Comparison of ENCODE assay signal across 26 mouse cellular contexts in genomic region chr4:88744207-88744606, GRCm38 (mm10). TPM values are rescaled to one million over a fixed set of nuclear protein-coding genes. Genes with fewer than 3 reads are reported as not detected.
DNase-seq lines count a peak whose midpoint lies in the region; ATAC-seq and TF ChIP-seq lines count a peak whose summit lies in the region.
"Had no signal": no experiment of that assay in that cellular context is flagged by ENCODE, and none has a peak within 500 bp of the region (broad histone marks: within the 10 kb centered on the region; RNA-seq: fewer than 3 reads in every experiment).

No protein-coding gene starts in this region.

- DNase-seq in gastrocnemius, adult 2 months = no peak
- no peak for DNase-seq in gastrocnemius, postnatal 14 days
- DNase-seq in liver, postnatal 0 days = no peak
- no peak for DNase-seq in liver, embryonic 11.5 days (ENCODE audit: low spot score)
- peak; percentile 28 for DNase-seq in A20 (ENCODE audit: low read depth, low spot score)
- no peak for DNase-seq in frontal cortex, postnatal 14 days (ENCODE audit: low spot score in 2 of 2)
- DNase-seq in urinary bladder, postnatal 25 days (ENCODE audit: low spot score) = no peak
- DNase-seq: B cell, adult 2 months; cerebellum, postnatal 36 days; kidney, postnatal 14 days; lung, adult 18-20 months; right cerebral cortex, adult 18-20 months; spleen, adult 18-20 months; thymus, postnatal 4 days had no signal

- no peaks in the 10 kb centered on the region for H3K9me3 ChIP-seq in liver, postnatal 0 days (ENCODE audit: low read length)
- no peaks in the 10 kb centered on the region for H3K9me3 ChIP-seq in liver, embryonic 11.5 days (ENCODE audit: control insufficient read depth, low read length)
- H3K9me3 ChIP-seq: forebrain, embryonic 15.5 days; G1E; hindbrain, embryonic 13.5 days; limb, embryonic 13.5 days; midbrain, embryonic 15.5 days had no signal

- no peaks in the 10 kb centered on the region for H3K4me1 ChIP-seq in liver, postnatal 0 days (ENCODE audit: insufficient read depth)
- H3K4me1 ChIP-seq in liver, embryonic 11.5 days (replicated peaks; ENCODE audit: control insufficient read depth, insufficient read depth, low read length) = 0 out of 2 replicates have a peak, but pooled peaks cover 2% of the 10 kb centered on the region
- H3K4me1 ChIP-seq in bone marrow, adult 2 months (ENCODE audit: control insufficient read depth, insufficient read depth, low read length) = peaks cover 5% of the 10 kb centered on the region
- H3K4me1 ChIP-seq: forebrain, embryonic 15.5 days; hindbrain, embryonic 13.5 days; midbrain, embryonic 15.5 days had no signal

- no peak overlapping the region for H3K4me3 ChIP-seq in gastrocnemius, adult 2 months
- H3K4me3 ChIP-seq in liver, postnatal 0 days (ENCODE audit: low read depth, low read length) = no peak overlapping the region
- no peak overlapping the region for H3K4me3 ChIP-seq in liver, embryonic 11.5 days (ENCODE audit: low read depth, low read length)
- no peak overlapping the region for H3K4me3 ChIP-seq in bone marrow, adult 2 months (replicated peaks; ENCODE audit: control insufficient read depth, low read depth, low read length)
- H3K4me3 ChIP-seq: forebrain, embryonic 15.5 days; hindbrain, embryonic 13.5 days; limb, embryonic 13.5 days; midbrain, embryonic 15.5 days had no signal

- H3K36me3 ChIP-seq in liver, postnatal 0 days (replicated peaks; ENCODE audit: insufficient read depth, low read length) = no peaks in the 10 kb centered on the region
- no peaks in the 10 kb centered on the region for H3K36me3 ChIP-seq in liver, embryonic 11.5 days (ENCODE audit: control insufficient read depth, insufficient read depth, low read length)
- H3K36me3 ChIP-seq: forebrain, embryonic 15.5 days; G1E; hindbrain, embryonic 13.5 days; limb, embryonic 13.5 days; midbrain, embryonic 15.5 days had no signal

- no peak overlapping the region for H3K9ac ChIP-seq in liver, postnatal 0 days (replicated peaks)
- no peak overlapping the region for H3K9ac ChIP-seq in liver, embryonic 11.5 days (ENCODE audit: low read depth, low read length)
- H3K9ac ChIP-seq: forebrain, embryonic 15.5 days; hindbrain, embryonic 13.5 days; limb, embryonic 13.5 days; midbrain, embryonic 15.5 days had no signal

- TF ChIP-seq EP300 in liver, postnatal 0 days (IDR thresholded peaks at IDR 0.05; ENCODE audit: low read depth) = no peak

- no peak for ATAC-seq in liver, postnatal 0 days
- ATAC-seq in liver, embryonic 11.5 days (replicated peaks; ENCODE audit: low FRiP score) = no peak
- ATAC-seq: forebrain, embryonic 15.5 days; intestine, embryonic 16.5 days; midbrain, embryonic 15.5 days had no signal

- H3K27me3 ChIP-seq in liver, postnatal 0 days (ENCODE audit: insufficient read depth, low read length) = no peaks in the 10 kb centered on the region
- no peaks in the 10 kb centered on the region for H3K27me3 ChIP-seq in liver, embryonic 11.5 days (replicated peaks; ENCODE audit: control insufficient read depth, insufficient read depth, low read length)
- H3K27me3 ChIP-seq: forebrain, embryonic 15.5 days; hindbrain, embryonic 13.5 days; limb, embryonic 13.5 days; midbrain, embryonic 15.5 days had no signal

- H3K4me2 ChIP-seq in liver, postnatal 0 days (ENCODE audit: low read depth, low read length) = no peak overlapping the region
- H3K4me2 ChIP-seq in liver, embryonic 11.5 days = no peak overlapping the region
- H3K4me2 ChIP-seq: forebrain, embryonic 15.5 days; hindbrain, embryonic 13.5 days; limb, embryonic 13.5 days; midbrain, embryonic 15.5 days had no signal

- WGBS in liver, postnatal 0 days (ENCODE audit: insufficient replicate concordance) = 58% methylated on average over 3 of the region's 3 CpGs
- 58% methylated on average over 3 of the region's 3 CpGs for WGBS in liver, embryonic 11.5 days
- 58% methylated on average over 3 of the region's 3 CpGs for WGBS in bone marrow, adult 2 months

- TF ChIP-seq POLR2A in bone marrow, adult 2 months (IDR thresholded peaks at IDR 0.05; ENCODE audit: borderline replicate concordance, control insufficient read depth, low read depth, low read length) = no peak

- no peak overlapping the region for H3K27ac ChIP-seq in gastrocnemius, adult 2 months
- no peak overlapping the region for H3K27ac ChIP-seq in liver, postnatal 0 days (ENCODE audit: low read depth)
- H3K27ac ChIP-seq in liver, embryonic 11.5 days (ENCODE audit: low read depth, low read length) = no peak overlapping the region
- H3K27ac ChIP-seq in bone marrow, adult 2 months (ENCODE audit: control insufficient read depth, insufficient read depth, low read depth, low read length, poor library complexity) = no peak overlapping the region
- H3K27ac ChIP-seq: forebrain, embryonic 15.5 days; hindbrain, embryonic 13.5 days; limb, embryonic 13.5 days; midbrain, embryonic 15.5 days had no signal

- intact Hi-C loops in gastrocnemius, adult 2 months (cut with DNase I) = no loop called here
- intact Hi-C loops in gastrocnemius, postnatal 14 days (cut with DNase I; ENCODE audit: low total_unique reads) = loop anchor here (5.0 kb wide), 1 partner anchor 47 kb away; no protein-coding TSS in a partner anchor

- peak; percentile 26; the same call in 1 of the 2 replicates for TF ChIP-seq CTCF in gastrocnemius, adult 2 months (IDR thresholded peaks at IDR 0.05)
- TF ChIP-seq CTCF in liver, postnatal 0 days (IDR thresholded peaks at IDR 0.05; ENCODE audit: low read depth) = peak; percentile 44
- peak; percentile 13; the same call in 1 of the 2 replicates for TF ChIP-seq CTCF in bone marrow, adult 2 months (IDR thresholded peaks at IDR 0.05; ENCODE audit: control insufficient read depth, insufficient read depth, low read length)

RNA-seq across cellular contexts. Expression of gene Gm13271, which starts 10.5 kb away (rescaled TPM):
- not detected for total RNA-seq in gastrocnemius, adult 2 months (2021)
- not detected for total RNA-seq in gastrocnemius, postnatal 14 days (2021)
- not detected in 2 replicates for polyA plus RNA-seq in liver, postnatal 0 days (2015; fragmentation: Nextera tagmentation; extraction: Ambion mirVana)
- polyA plus RNA-seq in liver, embryonic 11.5 days (2014; fragmentation: Nextera tagmentation; extraction: Ambion mirVana) = not detected in 2 replicates
- polyA plus RNA-seq in bone marrow, adult 2 months (2011; ENCODE audit: insufficient read depth, insufficient read length, low replicate concordance, missing spikeins) = not detected in 2 replicates
- total RNA-seq: adrenal gland, adult 18-20 months; G1E; gastrocnemius, adult 18-20 months; heart, adult 8-10 months had no signal
- polyA plus RNA-seq: forebrain, embryonic 15.5 days; G1E; heart, embryonic 16.5 days; hindbrain, embryonic 13.5 days; intestine, embryonic 16.5 days; limb, embryonic 13.5 days; midbrain, embryonic 15.5 days; stomach, embryonic 14.5 days had no signal

RNA-seq across cellular contexts. Expression of gene Gm13283, which starts 15.7 kb away (rescaled TPM):
- not detected for total RNA-seq in gastrocnemius, adult 2 months (2021)
- not detected for total RNA-seq in gastrocnemius, postnatal 14 days (2021)
- polyA plus RNA-seq in liver, postnatal 0 days (2015; fragmentation: Nextera tagmentation; extraction: Ambion mirVana) = 0.13 TPM in 1 of 2 replicates, not detected in the other
- polyA plus RNA-seq in liver, embryonic 11.5 days (2014; fragmentation: Nextera tagmentation; extraction: Ambion mirVana) = not detected in 2 replicates
- polyA plus RNA-seq in bone marrow, adult 2 months (2011; ENCODE audit: insufficient read depth, insufficient read length, low replicate concordance, missing spikeins) = not detected in 2 replicates
- total RNA-seq: adrenal gland, adult 18-20 months; G1E; gastrocnemius, adult 18-20 months; heart, adult 8-10 months had no signal
- polyA plus RNA-seq: forebrain, embryonic 15.5 days; G1E; midbrain, embryonic 15.5 days; stomach, embryonic 14.5 days had no signal

RNA-seq across cellular contexts. Expression of gene Klhl9, which starts 21.9 kb away (rescaled TPM):
- 10 to 100 TPM; 51.6 to 58.9 TPM for total RNA-seq in gastrocnemius, adult 2 months (2021)
- total RNA-seq in gastrocnemius, postnatal 14 days (2021) = 10 to 100 TPM; 51.0 to 57.1 TPM
- polyA plus RNA-seq in liver, postnatal 0 days (2015; fragmentation: Nextera tagmentation; extraction: Ambion mirVana) = 18.6 and 20.1 TPM in 2 replicates
- polyA plus RNA-seq in liver, embryonic 11.5 days (2014; fragmentation: Nextera tagmentation; extraction: Ambion mirVana) = 65.1 and 72.9 TPM in 2 replicates
- polyA plus RNA-seq in bone marrow, adult 2 months (2011; ENCODE audit: insufficient read depth, insufficient read length, low replicate concordance, missing spikeins) = 10.8 and 18.3 TPM in 2 replicates

RNA-seq across cellular contexts. Expression of gene Gm26566, which starts 22.6 kb away (rescaled TPM):
- total RNA-seq in gastrocnemius, adult 2 months (2021) = under 1 TPM; 0.22 to 0.48 TPM
- total RNA-seq in gastrocnemius, postnatal 14 days (2021) = under 1 TPM in 1 of 2 experiments, not detected in 1; 0.41 TPM
- polyA plus RNA-seq in liver, postnatal 0 days (2015; fragmentation: Nextera tagmentation; extraction: Ambion mirVana) = 0.15 and 0.22 TPM in 2 replicates
- 0.85 and 0.96 TPM in 2 replicates for polyA plus RNA-seq in liver, embryonic 11.5 days (2014; fragmentation: Nextera tagmentation; extraction: Ambion mirVana)
- polyA plus RNA-seq in bone marrow, adult 2 months (2011; ENCODE audit: insufficient read depth, insufficient read length, low replicate concordance, missing spikeins) = not detected in 2 replicates

RNA-seq across cellular contexts. Expression of gene Gm13290, which starts 29.4 kb away (rescaled TPM):
- not detected for total RNA-seq in gastrocnemius, adult 2 months (2021)
- total RNA-seq in gastrocnemius, postnatal 14 days (2021) = not detected
- not detected in 2 replicates for polyA plus RNA-seq in liver, postnatal 0 days (2015; fragmentation: Nextera tagmentation; extraction: Ambion mirVana)
- polyA plus RNA-seq in liver, embryonic 11.5 days (2014; fragmentation: Nextera tagmentation; extraction: Ambion mirVana) = not detected in 2 replicates
- not detected in 2 replicates for polyA plus RNA-seq in bone marrow, adult 2 months (2011; ENCODE audit: insufficient read depth, insufficient read length, low replicate concordance, missing spikeins)
- total RNA-seq: adrenal gland, adult 18-20 months; G1E; gastrocnemius, adult 18-20 months; heart, adult 8-10 months had no signal
- polyA plus RNA-seq: forebrain, embryonic 15.5 days; G1E; hindbrain, embryonic 13.5 days; midbrain, embryonic 15.5 days had no signal
